Mouse (Mus musculus): ENCODE data around the gene Zfp503. TPM values are rescaled to one million over a fixed set of nuclear protein-coding genes. Genes with fewer than 3 reads are reported as not detected.

Zfp503 gene
- polyA plus RNA-seq, 1 experiment = 56.9 TPM

DNA sequence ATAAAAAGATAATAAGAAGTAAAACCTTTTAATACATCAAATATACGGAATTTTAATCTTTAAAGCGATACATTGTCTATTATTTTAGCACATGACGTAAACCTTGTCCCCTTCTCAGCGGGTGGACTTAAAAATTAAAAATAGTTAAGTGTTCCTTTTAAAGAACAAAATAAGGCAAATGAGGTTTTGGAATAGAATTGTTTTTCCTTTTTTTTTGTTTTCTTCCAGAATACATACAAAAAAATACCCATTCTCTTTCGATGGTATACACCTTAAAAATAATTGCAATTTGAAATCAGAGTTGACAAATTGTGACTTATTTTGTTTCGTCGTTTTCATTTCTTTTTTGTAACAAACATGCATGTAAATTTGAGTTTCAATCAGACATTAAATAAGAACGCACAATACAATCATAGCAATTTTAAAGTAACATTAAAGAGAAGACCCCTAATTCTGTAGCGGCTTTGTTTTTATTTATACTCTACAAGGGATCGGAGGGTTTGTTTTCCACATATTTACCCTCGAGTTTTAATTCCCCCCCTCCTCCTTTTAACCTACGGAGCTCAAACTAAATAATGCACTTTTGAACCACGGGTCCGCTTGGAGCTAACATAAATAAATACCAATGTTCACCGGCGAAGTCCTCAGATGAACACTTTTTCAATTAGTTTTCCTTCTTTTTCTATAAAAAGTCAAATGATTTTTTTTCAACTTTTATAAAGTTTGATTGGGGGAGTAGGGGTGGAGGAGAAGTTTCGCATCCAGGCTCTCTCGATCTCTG lies 5.3 kb downstream of the Zfp503 start:
- Histone ChIP-seq H3K4me1 (ENCODE audit: control insufficient read depth, insufficient read depth, low read length) (no peaks in the 10 kb centered on the region), H3K4me3 (ENCODE audit: insufficient read depth, low read depth, low read length) (peak overlapping the region; percentile 85), H3K27me3 (replicated peaks; ENCODE audit: control insufficient read depth, insufficient read depth, low read length) (no peaks in the 10 kb centered on the region), H3K27ac (ENCODE audit: insufficient read depth, low read depth, low read length) (peak overlapping the region; percentile 92), H3K36me3 (ENCODE audit: control insufficient read depth, insufficient read depth, low read length) (peaks cover 16% of the 10 kb centered on the region)
- WGBS = 20% methylated on average over 18 of the region's 18 CpGs
- no peak for TF ChIP-seq POLR2A (IDR thresholded peaks at IDR 0.05; ENCODE audit: low read depth, low read length)
- no peak for TF ChIP-seq CTCF (conservative IDR thresholded peaks at IDR 0.05; ENCODE audit: insufficient read depth, insufficient read length, low read depth, low read length)
- no peak for DNase-seq

DNA sequence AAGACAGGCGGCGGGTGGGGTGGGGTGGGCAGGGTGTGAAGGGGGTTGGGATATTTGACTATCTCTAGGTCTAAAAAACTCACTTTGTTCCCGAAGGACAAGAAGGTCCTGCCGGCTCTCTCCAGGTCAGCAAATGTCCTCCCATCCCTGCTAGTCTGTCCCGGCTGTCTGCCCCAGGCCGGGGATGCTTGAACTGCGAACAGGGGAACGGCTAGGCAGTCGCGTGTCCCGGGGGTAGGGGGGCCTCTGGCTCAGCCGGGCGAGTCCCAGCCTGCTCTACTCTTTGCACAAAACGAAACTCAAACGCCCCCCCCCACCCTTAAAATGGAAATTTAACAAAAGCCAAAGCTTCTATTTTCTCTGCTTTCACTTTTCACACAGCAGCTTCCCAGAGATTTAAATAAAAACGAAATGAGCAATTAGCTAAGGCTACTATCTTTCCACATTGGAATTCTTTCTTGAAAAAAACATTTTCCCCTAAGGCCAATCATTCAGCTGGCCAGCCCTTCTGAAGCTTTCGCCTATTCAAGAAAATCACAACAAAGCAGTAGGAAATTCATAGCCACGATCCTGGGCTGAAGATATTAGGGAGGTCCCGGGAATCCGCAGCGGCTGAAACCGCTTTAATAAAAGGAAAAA lies 6.0 kb downstream of the Zfp503 start:
- Histone ChIP-seq H3K4me3 (ENCODE audit: insufficient read depth, low read depth, low read length) (peak overlapping the region; percentile 70), H3K36me3 (ENCODE audit: control insufficient read depth, insufficient read depth, low read length) (peaks cover 16% of the 10 kb centered on the region), H3K27me3 (replicated peaks; ENCODE audit: control insufficient read depth, insufficient read depth, low read length) (no peaks in the 10 kb centered on the region), H3K4me1 (ENCODE audit: control insufficient read depth, insufficient read depth, low read length) (no peaks in the 10 kb centered on the region), H3K27ac (ENCODE audit: insufficient read depth, low read depth, low read length) (peak overlapping the region; percentile 91)
- DNase-seq = peak; percentile 59
- 21% methylated on average over 22 of the region's 22 CpGs for WGBS
- TF ChIP-seq CTCF (conservative IDR thresholded peaks at IDR 0.05; ENCODE audit: insufficient read depth, insufficient read length, low read depth, low read length) = no peak
- peak; percentile 36 for TF ChIP-seq POLR2A (IDR thresholded peaks at IDR 0.05; ENCODE audit: low read depth, low read length)

DNA sequence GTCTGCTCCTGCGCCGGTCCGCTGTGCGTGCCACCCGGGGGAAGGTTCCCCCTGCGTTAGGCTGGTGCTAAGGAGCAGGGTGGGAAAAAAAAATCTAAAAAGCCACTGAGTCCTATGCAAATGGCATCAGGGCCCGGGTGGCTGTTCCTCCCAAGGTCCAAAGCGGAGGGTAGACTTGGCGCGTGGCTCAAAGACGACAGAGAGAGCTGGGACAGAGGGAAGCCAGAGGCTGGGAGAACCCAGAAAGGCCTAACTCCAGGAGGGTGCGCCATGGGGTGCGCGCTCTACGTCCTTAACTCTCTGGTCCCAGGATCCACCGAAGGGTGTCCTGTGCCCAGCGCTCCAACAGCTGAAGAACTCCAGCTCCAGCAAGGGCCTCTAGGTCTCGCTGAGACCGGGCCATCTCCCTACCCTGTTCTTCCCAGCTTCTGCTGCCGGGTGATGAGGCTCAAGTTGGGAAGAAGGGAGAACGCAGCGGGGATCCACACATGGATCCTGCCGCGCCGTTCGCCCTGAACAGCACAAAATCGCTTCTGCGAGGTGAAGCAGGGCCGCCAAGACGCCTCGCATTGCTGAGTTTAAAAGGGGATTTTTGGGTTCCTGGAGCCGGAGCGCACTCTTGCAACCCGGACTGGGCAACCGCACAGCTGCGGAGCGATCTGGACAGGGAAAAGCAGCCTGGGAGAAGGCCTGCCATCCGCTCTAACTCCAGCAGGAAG lies 6.7 kb downstream of the Zfp503 start:
- TF ChIP-seq CTCF (conservative IDR thresholded peaks at IDR 0.05; ENCODE audit: insufficient read depth, insufficient read length, low read depth, low read length) = no peak
- no peak for TF ChIP-seq POLR2A (IDR thresholded peaks at IDR 0.05; ENCODE audit: low read depth, low read length)
- Histone ChIP-seq H3K4me1 (ENCODE audit: control insufficient read depth, insufficient read depth, low read length) (no peaks in the 10 kb centered on the region), H3K27me3 (replicated peaks; ENCODE audit: control insufficient read depth, insufficient read depth, low read length) (no peaks in the 10 kb centered on the region), H3K27ac (ENCODE audit: insufficient read depth, low read depth, low read length) (peak overlapping the region; percentile 91), H3K36me3 (ENCODE audit: control insufficient read depth, insufficient read depth, low read length) (peaks cover 16% of the 10 kb centered on the region), H3K4me3 (ENCODE audit: insufficient read depth, low read depth, low read length) (peak overlapping the region; percentile 70)
- peak; percentile 75 for DNase-seq
- WGBS = 17% methylated on average over 38 of the region's 38 CpGs

DNA sequence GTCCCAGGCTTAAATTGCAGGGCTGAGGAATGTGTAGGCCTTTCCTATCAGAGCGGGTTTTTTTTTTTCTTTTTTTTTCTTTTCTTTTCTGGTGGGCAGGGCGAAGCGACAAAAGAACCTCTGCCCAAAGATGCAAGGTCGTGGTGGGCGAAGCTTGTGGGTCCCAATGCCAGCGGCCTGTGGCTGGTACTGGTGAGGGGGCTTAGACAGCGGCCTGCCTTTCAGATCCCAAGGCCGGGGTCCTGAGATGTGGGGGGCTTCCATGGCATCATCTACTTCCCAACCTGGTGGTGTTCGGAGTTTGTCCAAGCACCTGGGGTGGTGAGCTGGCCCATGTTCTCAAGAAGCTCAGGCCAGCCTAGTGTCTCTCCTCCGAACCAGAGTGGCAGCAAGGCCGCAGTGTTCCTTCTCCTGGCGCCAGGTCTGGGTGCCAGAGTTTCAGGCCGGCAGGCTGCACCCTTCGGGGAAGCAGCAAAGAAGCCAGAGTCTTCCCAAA lies 7.3 kb downstream of the Zfp503 start:
- Histone ChIP-seq H3K27ac (ENCODE audit: insufficient read depth, low read depth, low read length) (peak overlapping the region; percentile 91), H3K4me1 (ENCODE audit: control insufficient read depth, insufficient read depth, low read length) (no peaks in the 10 kb centered on the region), H3K27me3 (replicated peaks; ENCODE audit: control insufficient read depth, insufficient read depth, low read length) (no peaks in the 10 kb centered on the region), H3K4me3 (ENCODE audit: insufficient read depth, low read depth, low read length) (peak overlapping the region; percentile 70), H3K36me3 (ENCODE audit: control insufficient read depth, insufficient read depth, low read length) (peaks cover 16% of the 10 kb centered on the region)
- no peak for DNase-seq
- TF ChIP-seq CTCF (conservative IDR thresholded peaks at IDR 0.05; ENCODE audit: insufficient read depth, insufficient read length, low read depth, low read length) = no peak
- TF ChIP-seq POLR2A (IDR thresholded peaks at IDR 0.05; ENCODE audit: low read depth, low read length) = no peak
- WGBS = 34% methylated on average over 14 of the region's 14 CpGs

DNA sequence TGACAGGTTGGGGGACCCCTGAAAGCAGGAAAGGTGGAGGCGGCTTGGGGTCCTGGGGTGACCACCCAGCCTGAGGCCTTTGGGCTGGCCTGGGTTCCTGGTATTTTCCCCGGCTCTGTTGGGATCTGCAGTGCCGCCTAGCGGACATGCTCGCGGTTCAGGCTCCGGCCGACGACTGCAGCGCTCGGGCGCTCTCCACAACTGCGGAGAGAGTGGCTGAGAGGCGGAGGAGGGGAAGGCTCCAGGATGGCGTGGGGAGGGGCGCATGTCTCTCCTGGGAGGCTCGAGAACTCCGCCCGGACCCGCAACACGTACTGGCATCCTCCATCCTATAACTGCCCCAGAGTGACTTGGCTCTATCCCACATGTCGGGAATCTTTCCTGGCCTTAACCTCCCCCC lies 7.9 kb downstream of the Zfp503 start:
- TF ChIP-seq POLR2A (IDR thresholded peaks at IDR 0.05; ENCODE audit: low read depth, low read length) (peak; percentile 26), CTCF (conservative IDR thresholded peaks at IDR 0.05; ENCODE audit: insufficient read depth, insufficient read length, low read depth, low read length) (peak; percentile 76)
- H3K27me3 ChIP-seq (replicated peaks; ENCODE audit: control insufficient read depth, insufficient read depth, low read length) = no peaks in the 10 kb centered on the region
- peak; percentile 90 for DNase-seq
- peaks cover 16% of the 10 kb centered on the region for H3K36me3 ChIP-seq (ENCODE audit: control insufficient read depth, insufficient read depth, low read length)
- H3K4me1 ChIP-seq (ENCODE audit: control insufficient read depth, insufficient read depth, low read length) = no peaks in the 10 kb centered on the region
- peak overlapping the region; percentile 31; the same call in 1 of the 2 replicates for H3K4me3 ChIP-seq (ENCODE audit: insufficient read depth, low read depth, low read length)
- no peak overlapping the region for H3K27ac ChIP-seq (ENCODE audit: insufficient read depth, low read depth, low read length)
- WGBS = 2% methylated on average over 22 of the region's 22 CpGs

DNA sequence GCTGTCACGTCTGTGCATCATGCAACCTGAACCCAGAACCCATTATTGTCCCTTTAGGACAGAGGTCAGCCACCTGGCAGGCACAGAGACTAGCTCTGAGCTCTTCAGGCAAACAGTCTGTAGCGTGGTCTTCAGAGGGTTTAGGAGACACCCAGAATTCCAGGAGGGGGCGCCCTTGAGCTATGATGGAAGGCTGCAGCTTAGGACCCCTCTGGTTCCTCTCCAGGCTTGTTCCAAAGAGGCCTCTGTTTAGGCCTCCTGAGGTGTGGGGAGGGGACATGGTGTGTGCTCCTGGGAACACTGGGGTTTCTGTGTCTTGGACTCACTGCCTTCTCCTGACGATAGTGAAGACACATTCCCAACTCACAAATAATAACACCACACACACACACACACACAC lies 20.4 kb downstream of the Zfp503 start:
- H3K27me3 ChIP-seq (replicated peaks; ENCODE audit: control insufficient read depth, insufficient read depth, low read length) = no peaks in the 10 kb centered on the region

More for the DNA sequence above, 20.4 kb downstream of the Zfp503 start:
- peak; percentile 77 for DNase-seq
- TF ChIP-seq CTCF (conservative IDR thresholded peaks at IDR 0.05; ENCODE audit: insufficient read depth, insufficient read length, low read depth, low read length) (peak; percentile 58), POLR2A (IDR thresholded peaks at IDR 0.05; ENCODE audit: low read depth, low read length) (no peak)
- WGBS = 57% methylated on average over 4 of the region's 4 CpGs
- H3K27ac ChIP-seq (ENCODE audit: insufficient read depth, low read depth, low read length) = no peak overlapping the region
- no peaks in the 10 kb centered on the region for H3K36me3 ChIP-seq (ENCODE audit: control insufficient read depth, insufficient read depth, low read length)
- H3K4me1 ChIP-seq (ENCODE audit: control insufficient read depth, insufficient read depth, low read length) = no peaks in the 10 kb centered on the region
- H3K4me3 ChIP-seq (ENCODE audit: insufficient read depth, low read depth, low read length) = no peak overlapping the region
